Mouse (Mus musculus): ENCODE results near the gene Ngb. TPM values are rescaled to one million over a fixed set of nuclear protein-coding genes. Genes with fewer than 3 reads are reported as not detected.

Ngb gene
- polyA plus RNA-seq, 1 experiment from 2014 or later: 0.49 TPM

DNA sequence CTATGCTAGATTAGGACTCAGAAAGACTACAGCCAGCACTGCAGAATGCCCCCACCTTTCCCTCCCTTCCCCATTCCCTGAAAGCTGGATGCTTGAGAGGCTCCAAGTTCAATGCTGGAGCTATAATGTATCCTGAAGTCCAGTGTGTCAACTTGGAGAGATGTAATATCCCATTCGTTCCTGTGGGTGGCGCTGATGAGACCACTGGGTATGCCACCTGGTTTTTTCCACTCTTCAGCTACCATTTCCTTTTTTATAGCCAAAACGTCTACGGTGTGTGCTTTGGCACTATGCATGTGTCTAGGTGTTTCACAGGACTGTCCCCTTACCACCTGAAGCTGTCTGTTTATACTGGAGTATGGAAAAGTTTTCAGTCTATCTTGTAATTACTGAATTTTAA is 14.0 kb downstream of the Ngb start:
- 38% methylated on average over 4 of the region's 4 CpGs for WGBS
- Histone ChIP-seq H3K4me3 (ENCODE audit: low read depth, low read length) (no peak overlapping the region), H3K4me1 (replicated peaks; ENCODE audit: control insufficient read depth, insufficient read depth, low read length) (no peaks in the 10 kb centered on the region), H3K27ac (ENCODE audit: low read depth, low read length) (no peak overlapping the region), H3K36me3 (ENCODE audit: control insufficient read depth, insufficient read depth, low read length) (no peaks in the 10 kb centered on the region), H3K27me3 (ENCODE audit: control insufficient read depth, insufficient read depth, low read length) (no peaks in the 10 kb centered on the region), H3K9me3 (ENCODE audit: control insufficient read depth, low read length) (no peaks in the 10 kb centered on the region), H3K9ac (ENCODE audit: low read length) (no peak overlapping the region), H3K4me2 (ENCODE audit: low read depth, low read length, severe bottlenecking) (no peak overlapping the region)
- ATAC-seq (replicated peaks; ENCODE audit: low FRiP score) (no peak), DNase-seq (ENCODE audit: low spot score) (no peak)

DNA sequence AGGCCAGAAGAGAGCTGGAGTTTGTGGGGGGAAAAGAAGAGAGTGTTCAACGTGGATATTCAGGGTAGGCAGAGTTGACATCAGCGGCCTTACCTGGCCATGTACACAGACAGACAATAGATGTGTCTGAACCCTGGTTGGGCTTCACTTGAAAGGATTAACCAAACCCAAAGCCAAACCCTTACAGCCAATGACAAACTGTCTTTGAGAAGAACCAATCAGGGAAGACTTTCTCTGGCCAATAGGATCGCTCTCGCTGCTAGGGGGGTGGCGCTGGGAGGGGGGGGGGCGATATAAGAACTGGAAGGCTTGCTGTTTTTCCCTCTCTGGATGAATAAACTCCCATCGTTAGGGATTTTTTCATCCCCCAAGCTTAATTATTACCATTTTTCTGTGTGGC is 15.1 kb downstream of the Ngb start:
- Histone ChIP-seq H3K4me1 (replicated peaks; ENCODE audit: control insufficient read depth, insufficient read depth, low read length) (no peaks in the 10 kb centered on the region), H3K4me2 (ENCODE audit: low read depth, low read length, severe bottlenecking) (no peak overlapping the region)
- WGBS: 53% methylated on average over 7 of the region's 7 CpGs

DNA sequence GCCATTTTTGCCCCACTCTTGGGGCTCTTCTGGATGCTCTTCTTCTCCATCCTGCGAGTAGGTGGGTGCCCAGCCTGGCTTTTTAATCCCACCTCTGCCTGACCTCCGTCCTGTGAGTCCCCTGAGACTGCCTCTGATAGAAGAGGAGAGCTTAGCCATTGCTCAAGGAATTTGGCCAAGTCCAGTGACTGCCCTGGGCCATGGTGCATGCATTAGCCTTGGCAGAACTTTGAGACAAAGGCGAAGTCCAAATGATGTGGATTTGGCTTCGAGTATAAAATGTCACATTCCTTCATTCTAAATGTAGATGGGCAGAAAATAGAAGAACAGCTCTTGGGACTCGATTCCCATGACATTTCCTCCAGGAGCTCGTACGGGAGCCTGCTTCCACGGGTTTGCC is 19.5 kb downstream of the Ngb start:
- no peaks in the 10 kb centered on the region for H3K36me3 ChIP-seq (ENCODE audit: control insufficient read depth, insufficient read depth, low read length)
- H3K9ac ChIP-seq (ENCODE audit: low read length): no peak overlapping the region
- DNase-seq (ENCODE audit: low spot score) (no peak), ATAC-seq (replicated peaks; ENCODE audit: low FRiP score) (no peak)
- H3K4me2 ChIP-seq (ENCODE audit: low read depth, low read length, severe bottlenecking): no peak overlapping the region
- H3K9me3 ChIP-seq (ENCODE audit: control insufficient read depth, low read length): no peaks in the 10 kb centered on the region
- H3K27me3 ChIP-seq (ENCODE audit: control insufficient read depth, insufficient read depth, low read length): no peaks in the 10 kb centered on the region
- no peak overlapping the region for H3K27ac ChIP-seq (ENCODE audit: low read depth, low read length)
- 84% methylated on average over 8 of the region's 8 CpGs for WGBS
- H3K4me3 ChIP-seq (ENCODE audit: low read depth, low read length): no peak overlapping the region
- no peaks in the 10 kb centered on the region for H3K4me1 ChIP-seq (replicated peaks; ENCODE audit: control insufficient read depth, insufficient read depth, low read length)

More for the DNA sequence above, 15.1 kb downstream of the Ngb start:
- H3K9ac ChIP-seq (ENCODE audit: low read length): no peak overlapping the region
- H3K9me3 ChIP-seq (ENCODE audit: control insufficient read depth, low read length): no peaks in the 10 kb centered on the region
- ATAC-seq (replicated peaks; ENCODE audit: low FRiP score): no peak
- H3K4me3 ChIP-seq (ENCODE audit: low read depth, low read length): no peak overlapping the region
- no peak overlapping the region for H3K27ac ChIP-seq (ENCODE audit: low read depth, low read length)
- DNase-seq (ENCODE audit: low spot score): no peak
- H3K27me3 ChIP-seq (ENCODE audit: control insufficient read depth, insufficient read depth, low read length): no peaks in the 10 kb centered on the region
- H3K36me3 ChIP-seq (ENCODE audit: control insufficient read depth, insufficient read depth, low read length): no peaks in the 10 kb centered on the region

DNA sequence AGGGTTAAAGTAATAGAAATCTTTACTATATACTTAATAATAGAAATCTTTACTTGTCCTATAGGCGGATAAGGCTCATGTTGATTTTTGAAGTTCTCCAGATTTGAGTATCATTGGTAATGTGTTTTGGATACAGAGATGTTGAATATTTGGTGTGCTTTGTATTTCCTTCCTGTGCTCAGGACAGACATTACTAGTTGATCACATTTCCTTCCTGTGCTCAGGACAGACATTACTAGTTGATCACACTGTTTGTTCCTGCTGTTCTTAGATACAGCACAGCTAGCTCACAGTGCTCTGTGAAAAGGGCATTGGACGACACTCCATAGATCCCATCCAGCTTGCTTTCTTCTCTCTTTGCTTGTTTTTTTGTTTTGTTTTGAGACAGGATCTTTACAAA is 25.7 kb downstream of the Ngb start:
- Histone ChIP-seq H3K9ac (ENCODE audit: low read length) (no peak overlapping the region), H3K4me3 (ENCODE audit: low read depth, low read length) (no peak overlapping the region), H3K27ac (ENCODE audit: low read depth, low read length) (no peak overlapping the region), H3K4me2 (ENCODE audit: low read depth, low read length, severe bottlenecking) (no peak overlapping the region), H3K4me1 (replicated peaks; ENCODE audit: control insufficient read depth, insufficient read depth, low read length) (no peaks in the 10 kb centered on the region), H3K27me3 (ENCODE audit: control insufficient read depth, insufficient read depth, low read length) (no peaks in the 10 kb centered on the region), H3K36me3 (ENCODE audit: control insufficient read depth, insufficient read depth, low read length) (no peaks in the 10 kb centered on the region), H3K9me3 (ENCODE audit: control insufficient read depth, low read length) (no peaks in the 10 kb centered on the region)
- ATAC-seq (replicated peaks; ENCODE audit: low FRiP score): no peak
- WGBS: 80% methylated on average over 2 of the region's 2 CpGs
- DNase-seq (ENCODE audit: low spot score): no peak

DNA sequence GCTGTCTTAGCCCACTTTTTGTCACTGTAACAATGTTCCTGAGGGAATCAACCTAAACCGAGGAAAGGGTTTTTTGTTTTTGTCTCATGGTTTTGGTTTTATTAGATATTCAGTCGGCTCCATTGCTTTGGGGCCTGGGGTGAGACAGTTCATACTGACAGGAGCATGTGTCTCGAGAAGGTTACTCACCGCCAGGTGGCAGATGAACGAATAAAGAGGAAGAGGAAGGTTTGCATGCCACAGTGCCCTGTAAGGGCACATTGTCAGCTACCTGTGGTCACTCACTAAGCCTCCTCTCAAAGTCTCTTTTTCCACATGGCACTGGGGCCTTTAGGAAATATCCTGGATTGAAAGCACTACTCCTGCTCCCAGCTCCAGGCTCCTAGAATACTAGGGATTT is 31.8 kb downstream of the Ngb start:
- H3K4me1 ChIP-seq (replicated peaks; ENCODE audit: control insufficient read depth, insufficient read depth, low read length): no peaks in the 10 kb centered on the region
- no peak overlapping the region for H3K27ac ChIP-seq (ENCODE audit: low read depth, low read length)
- 80% methylated on average over 5 of the region's 5 CpGs for WGBS
- no peaks in the 10 kb centered on the region for H3K9me3 ChIP-seq (ENCODE audit: control insufficient read depth, low read length)
- DNase-seq (ENCODE audit: low spot score) (no peak), ATAC-seq (replicated peaks; ENCODE audit: low FRiP score) (no peak)
- no peak overlapping the region for H3K4me2 ChIP-seq (ENCODE audit: low read depth, low read length, severe bottlenecking)
- no peaks in the 10 kb centered on the region for H3K27me3 ChIP-seq (ENCODE audit: control insufficient read depth, insufficient read depth, low read length)
- H3K4me3 ChIP-seq (ENCODE audit: low read depth, low read length): no peak overlapping the region
- H3K36me3 ChIP-seq (ENCODE audit: control insufficient read depth, insufficient read depth, low read length): no peaks in the 10 kb centered on the region
- H3K9ac ChIP-seq (ENCODE audit: low read length): no peak overlapping the region

DNA sequence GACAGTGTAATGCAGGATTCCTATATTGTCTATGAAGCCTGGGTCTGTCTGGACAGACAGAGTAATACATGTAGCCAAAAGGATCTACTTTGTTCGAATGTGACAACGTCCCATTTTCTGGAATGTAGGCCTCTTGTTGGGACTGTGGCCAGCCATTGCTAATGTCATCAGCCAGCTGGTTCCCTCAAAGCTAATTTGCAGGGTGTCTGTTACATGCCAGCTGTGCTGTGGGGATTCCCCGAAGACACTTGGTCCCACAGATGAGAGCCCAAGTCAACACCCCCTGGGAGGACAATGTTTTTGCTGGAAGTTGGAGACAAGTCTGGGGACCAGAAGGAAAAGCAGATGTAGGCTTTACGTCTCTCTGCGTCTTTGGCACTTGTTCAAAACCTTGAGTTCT is 35.9 kb downstream of the Ngb start:
- 90% methylated on average over 5 of the region's 5 CpGs for WGBS
- Histone ChIP-seq H3K4me2 (ENCODE audit: low read depth, low read length, severe bottlenecking) (no peak overlapping the region), H3K9ac (ENCODE audit: low read length) (no peak overlapping the region), H3K9me3 (ENCODE audit: control insufficient read depth, low read length) (no peaks in the 10 kb centered on the region), H3K27ac (ENCODE audit: low read depth, low read length) (no peak overlapping the region), H3K4me1 (replicated peaks; ENCODE audit: control insufficient read depth, insufficient read depth, low read length) (no peaks in the 10 kb centered on the region), H3K36me3 (ENCODE audit: control insufficient read depth, insufficient read depth, low read length) (no peaks in the 10 kb centered on the region), H3K4me3 (ENCODE audit: low read depth, low read length) (no peak overlapping the region), H3K27me3 (ENCODE audit: control insufficient read depth, insufficient read depth, low read length) (no peaks in the 10 kb centered on the region)
- DNase-seq (ENCODE audit: low spot score) (no peak), ATAC-seq (replicated peaks; ENCODE audit: low FRiP score) (no peak)

DNA sequence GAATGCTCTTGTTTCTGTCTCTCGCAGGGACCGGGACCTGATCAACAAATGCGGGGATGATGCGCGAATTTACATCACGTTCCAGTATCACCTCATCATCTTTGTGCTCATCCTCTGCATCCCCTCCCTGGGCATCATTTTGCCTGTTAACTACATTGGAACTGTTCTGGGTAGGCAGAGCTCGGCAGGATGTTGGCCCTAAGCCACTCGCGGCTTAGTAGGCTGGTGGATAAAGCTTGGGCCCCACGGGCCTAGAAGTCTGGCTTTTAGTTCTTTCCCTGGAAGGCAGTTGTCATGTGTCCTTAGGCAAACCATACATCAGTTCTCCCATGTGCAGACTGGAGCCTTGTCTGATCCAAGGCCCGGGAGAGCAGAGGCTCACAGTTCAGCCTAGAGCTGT is 36.9 kb downstream of the Ngb start:
- Histone ChIP-seq H3K36me3 (ENCODE audit: control insufficient read depth, insufficient read depth, low read length) (no peaks in the 10 kb centered on the region), H3K27ac (ENCODE audit: low read depth, low read length) (no peak overlapping the region), H3K9me3 (ENCODE audit: control insufficient read depth, low read length) (no peaks in the 10 kb centered on the region), H3K4me3 (ENCODE audit: low read depth, low read length) (no peak overlapping the region), H3K4me2 (ENCODE audit: low read depth, low read length, severe bottlenecking) (no peak overlapping the region), H3K4me1 (replicated peaks; ENCODE audit: control insufficient read depth, insufficient read depth, low read length) (no peaks in the 10 kb centered on the region), H3K27me3 (ENCODE audit: control insufficient read depth, insufficient read depth, low read length) (no peaks in the 10 kb centered on the region), H3K9ac (ENCODE audit: low read length) (no peak overlapping the region)
- ATAC-seq (replicated peaks; ENCODE audit: low FRiP score): no peak
- DNase-seq (ENCODE audit: low spot score): no peak
- 88% methylated on average over 11 of the region's 11 CpGs for WGBS

DNA sequence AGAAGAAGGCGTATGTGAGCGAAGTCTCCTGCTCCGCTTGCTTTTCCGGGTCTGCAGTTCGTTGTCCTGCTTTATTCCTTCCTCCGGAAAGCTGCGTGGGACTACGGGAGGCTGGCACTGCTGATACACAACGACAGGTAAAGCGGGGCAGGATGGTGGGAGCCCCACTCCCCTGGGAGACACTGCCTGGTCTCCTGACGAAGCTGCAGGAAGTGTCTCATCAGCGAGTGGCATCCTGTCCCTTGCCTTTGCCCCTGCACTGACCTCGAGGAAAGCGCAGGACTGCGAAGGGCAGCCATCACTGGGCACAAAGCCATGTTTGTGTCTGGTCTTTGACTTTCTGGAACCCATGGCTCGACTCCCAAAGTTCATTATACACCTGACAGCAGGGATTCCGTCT is 45.3 kb downstream of the Ngb start:
- ATAC-seq (replicated peaks; ENCODE audit: low FRiP score) (no peak), DNase-seq (ENCODE audit: low spot score) (no peak)
- Histone ChIP-seq H3K27ac (ENCODE audit: low read depth, low read length) (no peak overlapping the region), H3K9me3 (ENCODE audit: control insufficient read depth, low read length) (no peaks in the 10 kb centered on the region), H3K36me3 (ENCODE audit: control insufficient read depth, insufficient read depth, low read length) (no peaks in the 10 kb centered on the region), H3K9ac (ENCODE audit: low read length) (no peak overlapping the region), H3K27me3 (ENCODE audit: control insufficient read depth, insufficient read depth, low read length) (no peaks in the 10 kb centered on the region; the same call in 1 of the 2 replicates), H3K4me3 (ENCODE audit: low read depth, low read length) (no peak overlapping the region), H3K4me1 (replicated peaks; ENCODE audit: control insufficient read depth, insufficient read depth, low read length) (no peaks in the 10 kb centered on the region), H3K4me2 (ENCODE audit: low read depth, low read length, severe bottlenecking) (no peak overlapping the region)
- 66% methylated on average over 17 of the region's 17 CpGs for WGBS

DNA sequence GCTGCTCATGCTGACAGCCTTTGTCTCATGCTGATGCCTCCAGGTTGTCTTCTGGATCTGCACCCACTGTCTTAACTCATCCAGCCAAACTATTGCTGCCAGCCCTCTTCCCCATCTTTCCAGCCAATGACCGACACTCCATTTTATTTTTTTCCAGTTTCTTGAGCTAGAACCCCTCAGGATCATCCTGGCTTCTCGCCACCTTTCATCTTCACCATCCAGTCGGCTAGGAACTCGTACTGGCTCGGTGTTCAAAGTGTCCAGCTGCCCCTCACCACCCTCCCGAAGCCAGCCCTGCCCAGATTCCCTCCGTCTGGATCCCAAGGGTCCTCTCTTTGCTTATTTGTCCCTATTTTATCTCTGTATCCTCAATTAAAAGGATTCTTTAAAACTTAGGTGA is 47.5 kb downstream of the Ngb start:
- DNase-seq (ENCODE audit: low spot score) (no peak), ATAC-seq (replicated peaks; ENCODE audit: low FRiP score) (no peak)
- Histone ChIP-seq H3K36me3 (ENCODE audit: control insufficient read depth, insufficient read depth, low read length) (no peaks in the 10 kb centered on the region), H3K27me3 (ENCODE audit: control insufficient read depth, insufficient read depth, low read length) (no peaks in the 10 kb centered on the region; the same call in 1 of the 2 replicates), H3K4me3 (ENCODE audit: low read depth, low read length) (no peak overlapping the region), H3K9ac (ENCODE audit: low read length) (no peak overlapping the region), H3K9me3 (ENCODE audit: control insufficient read depth, low read length) (no peaks in the 10 kb centered on the region), H3K4me1 (replicated peaks; ENCODE audit: control insufficient read depth, insufficient read depth, low read length) (no peaks in the 10 kb centered on the region), H3K27ac (ENCODE audit: low read depth, low read length) (no peak overlapping the region), H3K4me2 (ENCODE audit: low read depth, low read length, severe bottlenecking) (no peak overlapping the region)
- 81% methylated on average over 7 of the region's 7 CpGs for WGBS
